Mouse (Mus musculus): ENCODE measurements around the gene Crat.

The Crat gene

DNA sequence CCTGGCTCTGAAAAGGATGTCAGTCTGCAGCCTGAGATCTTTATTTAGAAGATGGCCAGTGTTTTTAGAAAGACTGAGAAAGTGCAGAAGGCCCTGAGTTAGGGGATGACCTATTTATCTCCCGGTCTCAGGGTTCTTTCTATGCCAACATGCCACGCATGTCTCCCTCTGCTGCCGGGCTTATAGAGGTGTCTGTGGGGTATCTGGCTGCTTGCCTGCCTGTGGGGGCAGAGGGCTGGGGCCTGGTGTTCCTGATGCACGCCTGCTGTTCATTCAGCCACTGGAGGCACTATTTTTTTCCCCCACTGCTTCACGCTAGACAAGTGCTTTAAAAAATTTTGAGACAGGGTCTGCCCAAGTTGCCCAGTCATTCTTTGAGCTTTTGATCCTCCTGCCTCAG, 49.4 kb downstream of the Crat start:
- no peak for DNase-seq (ENCODE audit: low spot score)

- DNase-seq (ENCODE audit: low spot score) = no peak
Observed at GRCm38 (mm10) chr2:30365281-30366069, 50.1 kb downstream of the Crat start.

GRCm38 (mm10) chr2:30363773-30364650, 51.6 kb downstream of the Crat start, which contains the start of gene Miga2:
Gene Miga2, plus strand, starts transcription at chr2:30364233.
- DNase-seq (ENCODE audit: low spot score) = peak; percentile 98

- no peak for DNase-seq (ENCODE audit: low spot score)
Observed at GRCm38 (mm10) chr2:30362865-30363264, 52.7 kb downstream of the Crat start.

GRCm38 (mm10) chr2:30360626-30361025, 55.0 kb downstream of the Crat start:
- DNase-seq (ENCODE audit: low spot score) = no peak

GRCm38 (mm10) chr2:30358533-30359531, 56.8 kb downstream of the Crat start, which contains the start of gene Sh3glb2:
Gene Sh3glb2, minus strand, starts transcription at chr2:30359337.
- DNase-seq (ENCODE audit: low spot score) = peak; percentile 89

DNA sequence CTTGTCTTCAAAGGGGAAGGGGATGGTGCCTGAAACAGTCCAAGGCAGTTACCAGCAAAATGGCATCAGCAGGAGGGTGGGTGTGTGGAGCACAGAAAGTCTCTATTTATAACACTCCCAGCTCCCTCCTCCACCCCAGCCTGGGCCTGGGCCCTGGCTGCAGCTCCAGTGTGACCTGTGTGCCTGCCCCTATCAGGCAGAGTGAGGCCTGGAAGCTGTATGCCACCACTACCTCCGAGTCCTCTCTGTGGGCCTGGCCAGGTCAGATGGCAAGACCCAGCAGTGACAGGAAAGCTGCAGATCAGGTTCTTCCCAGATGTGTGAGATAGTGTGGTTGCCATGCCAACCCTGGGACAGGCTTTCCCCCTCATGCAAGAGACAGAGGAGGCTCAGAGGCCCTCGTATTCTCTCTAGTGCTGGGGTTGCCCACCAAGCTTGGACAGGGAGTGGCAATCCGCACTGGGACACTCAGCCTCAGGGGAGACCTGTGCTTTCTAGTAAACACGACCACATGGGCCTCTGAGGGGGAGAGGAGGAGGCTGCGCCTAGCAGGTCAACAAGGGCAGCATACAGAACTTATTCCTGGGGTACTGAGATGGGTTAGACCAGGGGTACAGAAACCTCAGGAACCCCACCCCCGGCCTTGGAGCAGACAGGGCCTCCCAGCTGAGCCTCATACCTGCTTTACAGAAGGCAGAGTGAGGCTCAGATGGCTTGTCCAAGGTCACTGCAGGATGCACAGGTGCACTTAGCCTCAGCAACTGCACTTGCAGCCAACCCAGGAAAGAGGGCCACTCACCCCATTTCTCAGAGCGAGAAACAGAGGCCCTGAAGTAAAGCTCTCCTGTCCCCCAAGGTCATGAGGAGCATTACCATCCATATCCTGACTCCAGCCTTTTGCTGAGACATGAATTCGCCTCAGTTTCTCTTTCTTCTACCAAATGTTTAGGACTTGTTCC, 57.8 kb downstream of the Crat start:
- DNase-seq (ENCODE audit: low spot score) = no peak

GRCm38 (mm10) chr2:30356906-30357305, 58.7 kb downstream of the Crat start:
- no peak for DNase-seq (ENCODE audit: low spot score)

GRCm38 (mm10) chr2:30356266-30356665, 59.3 kb downstream of the Crat start:
- no peak for DNase-seq (ENCODE audit: low spot score)

DNA sequence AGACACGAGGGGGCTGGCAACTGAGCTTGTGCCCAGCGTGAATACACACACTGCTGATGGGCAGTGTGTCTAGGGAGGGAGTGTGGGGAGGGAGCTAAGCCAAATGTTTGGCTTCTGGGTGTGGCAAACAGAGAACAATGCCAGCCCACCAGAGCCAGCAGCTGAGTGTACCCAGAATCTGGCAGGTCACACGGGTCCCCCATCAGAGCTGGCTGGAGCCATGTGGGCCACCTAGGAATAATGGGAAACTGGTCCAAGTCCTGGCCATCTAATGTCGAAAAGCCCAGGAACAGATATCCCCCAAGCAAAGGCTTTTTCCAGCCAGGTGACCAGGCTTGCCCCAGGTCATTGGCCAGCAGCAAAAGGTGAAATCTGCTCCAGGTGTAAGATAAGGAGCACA, 59.8 kb downstream of the Crat start:
- DNase-seq (ENCODE audit: low spot score) = no peak

GRCm38 (mm10) chr2:30351149-30351548, 64.5 kb downstream of the Crat start:
- no peak for DNase-seq (ENCODE audit: low spot score)

Measured in ovary, postnatal 36 days (tissue).